Mouse (Mus musculus): ENCODE measurements around the gene Eid2b.
"Not testable (repeated sequence)": the region's sequence is repeated elsewhere in the genome, so short reads cannot be mapped to it uniquely, and the experiment has no call there.

Gene Eid2b

DNA sequence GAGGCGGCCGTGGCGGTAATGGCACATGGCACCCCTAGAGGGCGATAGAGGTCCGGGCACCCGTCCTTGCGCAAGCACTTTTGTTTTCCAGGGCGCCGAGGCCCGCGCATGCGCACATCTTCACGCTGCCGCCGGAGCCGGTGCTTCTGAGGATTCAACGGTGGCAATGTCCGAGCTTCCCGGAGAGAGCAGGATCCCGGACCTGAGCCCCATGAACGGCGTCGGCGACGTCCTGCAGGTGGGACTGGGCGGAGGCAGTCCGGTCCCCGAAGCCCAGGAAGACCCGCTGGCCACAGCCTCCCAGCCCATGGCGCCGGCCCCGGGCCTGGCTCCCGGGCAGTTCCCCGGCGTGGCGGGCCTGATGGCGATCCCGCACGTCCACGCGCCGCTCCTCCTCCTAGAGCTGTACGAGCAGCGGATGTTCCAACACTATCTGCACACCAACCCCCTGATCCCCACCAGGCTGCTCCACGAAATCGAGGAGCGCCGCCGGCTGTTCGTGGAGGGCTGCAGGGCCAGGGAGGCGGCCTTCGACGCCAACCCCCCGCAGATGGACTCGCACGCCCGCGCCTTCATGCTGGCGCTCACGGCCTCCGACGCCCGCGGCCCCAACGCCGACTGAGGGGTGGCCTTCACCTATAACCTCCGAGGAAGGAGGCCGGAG, at the start of gene Eid2b:
Gene Eid2b (plus strand): TSS at position 125 of the 664 bp plus-strand sequence.
- DNase-seq, result peak; percentile 99

DNA sequence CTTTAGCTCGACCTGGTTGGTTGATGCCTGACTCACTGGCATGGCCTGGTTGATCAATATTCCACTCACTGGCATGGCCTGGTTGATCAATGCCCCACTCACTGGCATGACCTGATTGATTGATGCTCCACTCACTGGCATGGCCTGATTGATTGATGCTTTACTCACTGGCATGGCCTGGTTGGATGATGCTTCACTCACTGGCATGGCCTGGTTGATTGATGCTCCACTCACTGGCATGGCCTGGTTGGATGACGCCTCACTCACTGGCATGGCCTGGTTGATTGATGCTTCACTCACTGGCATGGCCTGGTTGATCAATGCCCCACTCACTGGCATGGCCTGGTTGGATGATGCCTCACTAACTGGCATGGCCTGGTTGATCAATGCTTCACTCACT, 33.6 kb upstream of the Eid2b start:
- DNase-seq, result not testable (repeated sequence)

DNA sequence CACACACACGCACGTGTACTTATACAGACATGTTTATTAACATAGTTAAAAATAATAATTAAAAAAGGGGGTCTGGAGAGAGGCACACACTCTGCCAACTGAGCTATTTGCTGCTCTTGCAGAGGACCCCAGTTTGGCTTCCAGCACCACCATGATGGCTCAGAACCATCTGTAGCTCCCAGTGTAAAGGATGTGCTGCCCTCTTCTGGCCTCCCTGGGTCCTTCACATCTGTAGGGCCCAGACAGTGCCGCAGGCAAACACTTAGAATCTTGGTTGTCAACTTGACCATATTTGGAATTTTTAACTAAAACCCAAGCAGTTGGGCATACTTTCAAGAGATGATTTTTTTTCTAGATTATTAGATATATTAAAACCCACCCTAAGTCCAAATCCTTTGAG, 28.6 kb upstream of the Eid2b start:
- DNase-seq, result no peak

DNA sequence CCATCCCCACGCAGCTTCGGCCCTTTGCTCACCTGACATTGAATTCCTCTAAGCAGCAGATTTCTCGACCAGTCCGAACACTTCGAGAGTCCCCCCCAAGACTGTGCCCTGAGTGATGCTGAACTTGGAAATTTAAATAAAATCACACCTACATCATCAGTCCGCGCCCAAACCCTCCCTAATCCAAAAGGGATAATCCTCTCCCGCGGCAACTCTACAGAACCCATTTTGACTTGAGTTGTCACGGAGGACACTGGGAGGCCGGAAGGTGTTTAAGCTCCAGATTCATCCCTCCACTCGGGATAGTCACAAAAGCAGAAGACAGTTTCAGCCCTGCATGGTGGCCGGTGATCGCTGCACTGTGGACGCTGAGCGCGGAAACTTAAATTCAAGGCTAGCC, 25.6 kb upstream of the Eid2b start:
- no peak for DNase-seq

DNA sequence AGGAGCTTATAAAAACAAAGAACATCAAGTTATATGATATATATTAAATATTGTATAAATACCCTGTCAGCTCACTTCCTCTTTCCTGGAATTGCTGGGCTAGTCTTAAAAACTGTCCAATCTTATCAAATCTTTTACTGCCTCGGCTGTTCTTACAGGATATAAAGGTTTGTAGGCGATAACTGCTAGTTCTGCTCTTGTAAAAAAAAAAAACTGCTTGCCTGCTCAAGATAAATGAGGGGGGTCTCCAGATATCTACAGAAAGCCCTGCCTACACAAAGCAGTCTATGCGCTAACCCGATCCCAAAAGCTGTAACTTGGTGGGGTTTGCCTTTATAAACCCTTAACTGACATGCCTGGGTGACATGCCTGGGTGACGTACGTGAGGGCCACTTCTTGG, 22.9 kb upstream of the Eid2b start:
- no peak for DNase-seq

DNA sequence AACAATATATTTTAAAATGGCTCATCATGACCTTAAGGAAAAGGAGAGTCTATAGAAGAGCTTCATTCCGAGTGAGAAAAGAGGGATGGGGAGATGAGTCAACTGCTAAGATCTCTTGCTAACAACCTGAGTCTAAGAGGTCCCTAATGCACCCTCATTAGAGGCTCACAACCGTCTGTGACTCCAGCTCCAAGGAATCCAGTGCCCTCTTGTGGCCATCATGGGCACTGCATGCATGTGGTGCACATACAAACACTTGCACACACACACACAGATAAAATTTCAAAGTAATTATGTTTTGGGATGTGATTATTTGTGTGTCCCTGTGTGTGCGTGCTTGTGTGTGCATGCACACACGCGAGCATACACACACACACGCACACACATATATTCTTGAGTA, 22.1 kb upstream of the Eid2b start:
- peak in 1 of 2 experiments; percentile 36 for DNase-seq

DNA sequence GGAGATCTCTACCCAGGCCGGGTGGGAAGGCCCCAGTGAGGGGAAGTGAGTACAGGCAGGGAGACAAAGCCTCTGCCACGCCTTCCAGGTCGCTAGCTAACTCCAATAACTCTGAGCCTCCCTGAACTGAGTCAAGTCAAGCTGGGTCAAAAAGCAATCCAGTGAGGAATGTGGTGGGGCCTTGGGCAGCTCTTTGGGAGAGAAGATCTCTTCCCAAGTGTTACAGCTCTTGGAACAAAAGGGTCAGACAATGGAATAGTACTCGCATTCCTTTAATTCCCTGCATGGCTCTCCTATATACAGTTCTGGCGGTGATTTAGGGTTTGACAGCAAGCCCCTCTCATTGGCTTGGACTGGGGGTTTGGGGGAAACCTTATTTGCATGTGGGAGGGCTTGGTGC, 14.7 kb upstream of the Eid2b start:
- no peak for DNase-seq

DNA sequence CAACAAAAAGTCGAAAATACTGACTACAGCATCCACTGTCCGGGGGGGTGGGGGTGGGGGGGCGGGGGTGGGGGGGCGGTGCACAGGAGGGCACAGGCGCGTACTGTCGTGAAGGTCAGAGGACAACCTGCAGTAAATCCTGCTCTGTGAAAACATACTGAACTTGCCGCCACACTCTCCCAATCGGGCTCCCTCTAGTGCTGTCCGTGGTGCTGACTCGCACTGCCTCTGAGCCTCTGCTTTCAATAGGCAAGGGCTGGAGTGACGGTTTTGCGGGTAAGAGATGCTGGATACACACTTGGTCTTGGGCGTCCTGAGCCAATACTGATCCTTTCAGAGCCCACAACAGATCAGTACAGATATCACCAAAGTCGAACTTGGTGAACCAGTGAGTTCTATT, 13.8 kb upstream of the Eid2b start:
- peak in 1 of 2 experiments; percentile 28 for DNase-seq

DNA sequence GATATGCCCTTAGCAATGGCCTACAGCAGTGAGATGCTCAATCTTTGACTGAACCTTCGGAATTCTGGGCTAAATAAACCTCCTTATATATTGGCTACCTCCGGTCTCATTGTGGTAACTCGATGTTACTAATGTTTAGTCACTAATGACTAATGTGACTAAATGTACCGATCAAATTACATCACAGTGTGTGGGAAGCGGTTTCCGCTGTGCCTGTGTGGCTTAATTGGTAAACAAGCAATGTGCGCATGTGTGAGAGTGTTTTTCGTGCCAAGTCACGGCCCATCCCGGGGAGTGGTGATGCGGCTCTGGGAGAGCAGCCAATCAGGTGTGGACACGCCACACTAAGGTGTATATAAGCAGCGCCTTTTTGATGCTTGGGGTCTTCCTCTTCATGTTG, 12.1 kb upstream of the Eid2b start:
- DNase-seq, result no peak

DNA sequence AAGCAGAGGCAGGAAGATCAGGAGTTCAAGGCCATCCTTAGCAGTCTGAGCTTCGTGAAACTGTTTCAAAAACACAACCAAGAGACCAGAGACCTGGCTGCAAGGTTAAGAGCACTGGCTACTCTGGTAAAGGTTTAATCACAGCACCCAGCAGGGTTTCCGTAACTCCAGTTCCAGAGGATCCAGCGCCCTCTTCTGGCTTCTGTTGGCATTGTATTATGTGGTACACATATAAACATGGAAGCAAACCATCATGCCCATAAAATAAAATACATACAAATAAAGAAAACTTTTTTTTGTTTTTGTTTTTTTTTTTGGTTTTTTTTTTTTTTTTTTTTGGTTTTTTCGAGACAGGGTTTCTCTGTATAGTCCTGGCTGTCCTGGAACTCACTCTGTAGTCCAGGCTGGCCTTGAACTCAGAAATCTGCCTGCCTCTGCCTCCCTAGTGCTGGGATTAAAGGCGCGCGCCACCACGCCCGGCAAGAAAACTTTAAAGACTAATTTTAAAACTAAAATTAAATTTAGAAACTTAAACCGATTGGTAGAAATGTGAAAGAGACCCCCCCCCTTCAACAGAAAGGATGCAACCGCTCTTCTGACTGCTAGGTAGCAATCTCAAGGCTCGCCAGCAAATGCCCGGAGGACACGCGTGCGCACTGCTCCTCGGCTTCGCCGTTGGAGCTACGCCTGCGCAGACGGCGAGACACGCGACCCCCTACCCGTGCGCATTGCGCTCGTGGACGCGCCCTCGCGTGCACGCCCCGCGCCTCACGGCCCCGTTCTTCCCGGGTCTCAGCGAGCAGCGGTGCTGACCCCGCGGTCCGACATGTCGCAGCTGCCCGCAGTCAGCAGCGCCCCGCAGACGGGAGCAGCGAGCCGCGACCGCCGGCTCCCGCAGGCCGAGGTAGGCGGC, 10.2 kb upstream of the Eid2b start, which contains the start of gene Eid2:
Gene Eid2 (plus strand): TSS at position 753 of the 913 bp plus-strand sequence.
- peak; percentile 97 to 98 for DNase-seq

DNA sequence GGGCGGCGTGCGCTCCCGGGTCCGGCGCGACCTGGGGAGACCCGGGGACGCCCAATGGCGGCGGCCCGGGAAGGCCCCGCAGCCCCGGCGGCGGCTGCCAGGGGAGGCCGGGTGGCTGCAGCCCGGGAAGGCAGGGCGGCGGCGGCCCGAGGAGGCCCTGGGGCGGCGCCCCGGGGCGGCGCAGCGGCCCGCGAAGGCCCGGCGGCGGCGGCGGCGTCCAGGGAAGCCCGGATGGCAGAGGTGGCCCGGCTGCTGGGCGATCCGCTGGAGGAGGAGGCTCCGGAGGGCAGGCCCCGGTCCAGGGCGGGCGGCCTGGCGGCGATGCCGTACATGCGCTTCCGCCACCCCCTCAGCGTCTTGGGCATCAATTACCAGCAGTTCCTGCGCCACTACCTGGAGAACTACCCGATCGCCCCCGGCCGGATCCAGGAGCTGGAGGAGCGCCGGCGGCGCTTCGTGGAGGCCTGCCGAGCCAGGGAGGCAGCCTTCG, 9.5 kb upstream of the Eid2b start:
- DNase-seq, result peak; percentile 75 to 76

DNA sequence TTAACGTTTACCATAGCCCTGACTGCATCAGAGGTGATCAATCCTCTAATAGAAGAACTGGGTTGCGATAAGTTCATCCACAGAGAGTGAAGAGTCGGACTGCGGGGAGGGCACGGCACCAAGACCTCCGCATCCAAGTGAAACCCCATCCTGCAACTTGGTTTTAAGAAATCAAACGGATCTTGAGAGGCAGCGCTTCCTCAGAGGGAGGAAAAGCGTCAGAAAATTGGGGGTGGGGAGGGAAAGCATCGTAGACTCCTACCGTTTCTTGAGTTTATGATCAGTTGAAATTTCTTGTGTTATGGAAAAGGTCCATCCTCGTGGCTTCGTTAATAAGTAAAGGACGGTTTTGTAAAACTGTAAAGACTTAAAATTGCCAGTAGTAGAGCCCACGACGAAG, 9.0 kb upstream of the Eid2b start:
- DNase-seq, result no peak

DNA sequence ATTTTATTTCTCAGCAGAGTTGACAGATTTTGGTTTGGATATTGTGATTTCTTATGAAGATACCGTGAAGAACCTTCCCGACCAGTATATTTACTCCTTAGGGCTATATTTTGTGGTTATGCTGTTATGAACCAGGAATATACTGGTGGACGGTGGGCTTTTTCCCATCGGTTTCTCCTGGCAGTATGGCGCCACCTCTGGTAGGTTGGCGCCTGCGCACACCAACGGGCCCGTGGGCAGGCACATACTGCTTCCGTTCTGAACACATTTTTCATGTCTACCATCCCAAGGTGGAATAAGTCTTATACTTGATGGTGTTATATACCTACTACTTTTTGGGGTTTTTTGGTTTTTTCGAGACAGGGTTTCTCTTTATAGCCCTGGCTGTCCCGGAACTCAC, 8.2 kb upstream of the Eid2b start:
- DNase-seq, result peak in 1 of 2 experiments; percentile 39

DNA sequence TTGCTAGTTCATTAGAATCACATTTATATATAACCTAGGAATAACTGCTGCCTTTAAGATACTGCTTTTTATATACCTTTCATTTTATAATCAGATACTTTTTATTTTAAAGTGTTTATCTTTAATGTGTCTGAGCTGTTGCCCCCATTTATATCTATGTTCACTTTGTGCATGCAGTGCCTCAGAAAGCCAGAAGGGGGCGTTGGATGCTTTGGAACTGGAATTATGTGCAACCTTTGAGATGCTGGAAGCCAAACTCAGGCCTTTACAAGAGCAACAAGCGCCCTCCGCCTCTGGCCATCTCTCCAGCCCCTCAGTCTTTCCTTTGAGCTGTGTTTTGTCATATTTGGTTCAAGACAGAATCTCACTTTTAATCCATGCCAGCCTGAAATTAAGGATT, 5.8 kb upstream of the Eid2b start:
- DNase-seq, result peak in 1 of 2 experiments; percentile 37

DNA sequence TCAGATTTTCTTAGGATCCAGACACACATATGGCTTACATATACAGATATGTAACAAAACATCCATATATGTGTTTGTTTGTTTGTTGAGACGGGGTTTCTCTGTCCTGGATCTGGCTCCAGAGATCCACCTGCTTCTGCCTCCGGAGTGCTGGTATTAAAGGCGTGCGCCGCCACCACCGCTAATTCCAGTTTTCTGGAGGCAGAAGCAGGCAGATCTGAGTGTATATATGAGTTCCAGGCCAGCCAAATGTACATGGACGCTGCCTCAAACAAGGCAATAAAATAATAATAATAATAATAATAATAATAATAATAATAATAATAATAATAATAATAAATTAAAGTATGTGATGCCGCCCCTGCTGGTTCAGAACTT, 313 bp upstream of the Eid2b start:
- DNase-seq, result no peak

DNA sequence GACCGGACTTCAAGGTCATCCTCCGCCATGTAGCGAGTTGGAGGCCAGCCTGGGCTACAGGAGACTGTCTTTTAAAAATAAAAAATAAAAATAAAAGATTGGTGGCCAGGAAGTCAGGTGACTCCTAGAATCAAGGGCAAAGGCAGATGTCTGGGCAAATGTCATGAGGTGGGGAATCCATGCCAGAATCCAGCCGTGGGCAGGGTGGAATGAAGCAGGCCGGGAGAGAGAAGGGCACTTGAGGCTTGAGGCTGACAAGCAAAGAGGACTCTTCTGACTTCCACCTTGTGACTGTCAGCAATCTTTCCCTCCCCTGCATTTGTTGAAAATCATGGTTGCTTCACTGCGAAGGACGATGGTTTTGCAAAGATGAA, 727 bp downstream of the Eid2b start:
- DNase-seq, result peak in 1 of 2 experiments; percentile 51

DNA sequence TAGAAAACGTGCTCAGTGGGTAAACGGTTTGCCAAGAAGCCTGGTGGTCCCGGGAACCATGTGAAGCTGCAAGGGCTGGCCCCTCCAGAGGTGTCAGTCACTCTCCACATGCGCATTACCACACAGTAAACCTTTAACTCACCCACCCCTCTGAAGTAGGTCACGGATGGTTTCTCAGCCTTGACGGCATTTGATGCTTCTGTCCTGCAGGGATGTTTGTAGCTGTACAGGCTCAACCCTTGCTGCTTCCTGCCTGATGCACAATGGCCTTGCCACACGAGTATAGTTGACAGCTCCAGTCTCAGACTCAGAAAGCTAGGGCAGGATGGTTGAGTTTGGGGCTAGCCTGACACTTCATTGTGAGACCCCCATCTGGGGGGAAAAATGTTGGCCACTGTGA, 3.1 kb downstream of the Eid2b start:
- DNase-seq, result no peak

DNA sequence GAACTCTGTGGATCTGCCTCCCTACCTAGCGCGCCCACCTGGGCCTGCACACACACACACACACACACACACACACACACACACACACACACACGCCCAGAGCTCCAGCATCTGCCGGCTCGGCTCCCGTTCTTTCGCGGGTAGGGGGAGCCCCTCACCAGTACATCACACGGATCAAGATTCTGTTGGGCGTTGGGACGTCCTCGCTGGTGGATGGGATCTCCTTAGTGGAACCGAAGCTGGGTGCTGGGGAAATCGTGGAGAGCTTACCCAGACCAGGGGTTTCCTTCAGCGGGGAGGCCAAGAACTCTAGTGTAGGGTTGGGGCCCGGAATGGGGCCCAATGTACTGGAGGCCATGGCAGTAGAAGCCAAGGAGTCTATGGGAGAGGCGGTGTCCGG, 12.6 kb downstream of the Eid2b start:
- DNase-seq, result peak; percentile 41 to 64

DNA sequence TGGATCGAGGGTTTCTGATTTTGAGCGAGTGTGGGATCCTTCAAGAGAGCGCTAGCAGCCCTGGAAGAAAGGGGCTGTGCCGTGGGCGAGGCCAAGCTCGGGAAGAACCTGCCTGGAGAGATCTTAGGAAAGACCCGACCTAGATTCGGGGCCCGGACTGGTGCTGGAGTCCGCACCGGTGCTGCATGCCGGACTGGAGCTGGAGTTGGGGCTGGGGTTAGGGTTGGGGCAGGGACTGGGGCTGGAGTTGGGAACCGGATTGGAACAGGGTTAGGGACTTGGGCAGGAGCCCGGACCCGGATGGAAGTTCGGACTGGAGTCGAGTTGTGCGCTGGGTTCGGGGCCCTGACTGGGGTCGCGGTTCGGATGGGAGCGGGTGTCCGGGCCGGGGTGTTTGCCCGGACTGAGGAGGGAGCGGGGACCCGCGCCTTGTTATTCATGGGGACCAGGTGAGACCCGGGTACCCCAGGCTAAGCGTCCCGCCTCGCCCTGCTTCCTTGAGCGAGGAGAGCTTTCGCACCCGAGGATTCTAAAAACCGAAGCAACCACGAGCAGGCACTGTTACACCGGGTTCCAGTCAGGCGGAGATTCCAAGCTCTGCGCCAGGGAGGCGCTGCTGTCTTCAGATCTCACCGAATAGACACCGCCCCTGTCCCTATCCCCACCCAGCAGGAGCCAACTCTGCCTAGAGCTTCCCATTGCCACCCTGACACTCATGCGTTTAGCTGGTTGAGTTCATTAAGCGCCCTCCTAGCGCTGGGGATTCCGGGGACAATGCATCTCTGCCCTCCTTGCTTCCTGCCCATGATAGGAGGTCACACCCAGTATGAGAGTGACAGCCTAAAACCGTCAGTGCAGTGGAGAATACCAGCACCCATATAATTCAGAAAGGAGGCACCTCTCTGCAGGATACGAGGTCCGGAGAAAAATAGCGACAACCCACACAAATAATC, 13.4 kb downstream of the Eid2b start, which contains the start of gene Selenov:
Gene Selenov (minus strand): TSS at position 549 of the 953 bp plus-strand sequence.
- peak; percentile 76 to 80 for DNase-seq

DNA sequence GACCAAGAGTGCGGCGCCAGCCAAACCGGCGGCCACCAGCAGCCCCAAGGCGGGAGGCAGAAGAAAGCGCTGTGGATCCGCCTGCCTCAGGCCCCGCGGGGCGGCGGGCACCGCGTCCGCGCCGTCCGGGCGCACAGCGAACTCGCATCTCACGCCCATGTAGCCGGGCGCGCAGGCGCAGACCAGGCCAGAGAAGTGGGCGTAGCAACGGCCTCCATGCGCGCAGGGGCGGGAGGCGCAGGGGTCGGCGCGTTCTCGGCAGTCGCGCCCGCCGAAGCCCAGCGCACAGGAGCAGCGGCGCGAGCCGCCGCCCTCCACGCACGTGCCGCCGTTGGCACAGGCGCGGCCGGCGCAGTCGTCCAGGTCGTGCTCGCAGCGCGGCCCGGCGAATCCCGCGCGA, 16.9 kb downstream of the Eid2b start:
- peak; percentile 84 to 85 for DNase-seq

DNA sequence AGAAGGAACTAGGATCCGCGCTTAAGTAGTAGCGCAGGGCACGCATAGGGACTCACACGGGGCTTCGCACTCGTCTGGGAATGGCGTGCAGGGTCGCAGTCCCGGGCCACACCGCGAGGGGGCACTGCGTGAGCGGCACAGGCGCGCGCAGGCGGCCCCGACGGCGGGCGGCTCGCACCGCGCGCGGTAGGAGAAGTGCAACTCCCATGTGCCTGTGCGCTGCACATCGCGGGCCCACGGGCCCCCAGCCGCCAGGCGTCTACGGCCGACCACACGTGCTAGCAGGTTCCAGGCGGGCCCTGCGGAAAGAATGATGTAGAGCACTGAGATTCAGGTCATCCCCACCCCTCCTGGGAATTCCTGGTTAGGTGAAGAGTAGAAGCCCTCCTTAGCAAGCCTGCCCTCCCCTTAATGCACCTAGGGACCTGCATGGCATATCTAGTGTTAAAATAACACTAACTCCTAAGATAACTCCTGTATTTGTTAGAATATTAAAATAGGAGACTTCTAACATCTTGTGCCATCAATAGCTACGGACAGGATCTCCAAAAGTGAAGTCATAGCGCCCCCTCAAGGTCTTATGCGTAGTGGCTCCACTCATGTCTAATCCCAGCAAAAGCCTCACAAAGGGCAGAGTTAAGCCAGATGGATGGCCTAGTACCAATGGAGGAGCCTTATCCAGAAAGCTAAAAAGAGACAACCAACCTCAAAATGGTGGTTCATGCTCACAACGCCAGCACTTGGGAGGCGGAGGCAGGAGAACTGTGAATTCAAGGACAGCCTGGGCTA, 21.5 kb downstream of the Eid2b start:
- DNase-seq, result peak; percentile 72 to 80
